Mouse (Mus musculus): Measurements from ENCODE around the gene St7. TPM values are rescaled to one million over a fixed set of nuclear protein-coding genes. Genes with fewer than 3 reads are reported as not detected.

The St7 gene
- total RNA-seq, 2 experiments from 2014 or later: 30.0 to 45.5 TPM

Other genes starting within 250 kb of the St7 start
- gene Met, start 229.1 kb upstream of the St7 start, total RNA-seq (2014; fragmentation: Nextera tagmentation): 29.6 and 29.9 TPM in 2 replicates
- gene Met, start 229.1 kb upstream of the St7 start, total RNA-seq (2017): 30.6 and 32.9 TPM in 2 replicates
- 193 and 213 TPM in 2 replicates for gene Capza2, start 56.7 kb upstream of the St7 start, total RNA-seq (2014; fragmentation: Nextera tagmentation)
- gene Capza2, start 56.7 kb upstream of the St7 start, total RNA-seq (2017): 372 and 413 TPM in 2 replicates

Data from granulocyte monocyte progenitor cell, adult 5-6 weeks (primary cell).